Mouse (Mus musculus): ENCODE measurements at regions not wholly inside any gene's neighbourhood (a gene's known extent, or its start where the extent isn't known, plus 50 kb on each side); places are given as distances from the start of the nearest gene placed in this dataset.

GRCm38 (mm10) chr11:89932231-89932865, 70.3 kb downstream of the Pctp start:
- WGBS, result 59% methylated on average over 8 of the region's 8 CpGs
- Histone ChIP-seq H3K4me1 (ENCODE audit: control insufficient read depth, insufficient read depth, low read length) (no peaks in the 10 kb centered on the region), H3K4me2 (ENCODE audit: low read depth) (no peak overlapping the region), H3K36me3 (ENCODE audit: control insufficient read depth, insufficient read depth, low read length) (no peaks in the 10 kb centered on the region), H3K4me3 (ENCODE audit: low read depth, low read length) (no peak overlapping the region), H3K27ac (ENCODE audit: low read depth, low read length) (no peak overlapping the region), H3K9me3 (ENCODE audit: control insufficient read depth, low read length) (no peaks in the 10 kb centered on the region), H3K27me3 (ENCODE audit: control insufficient read depth, insufficient read depth, low read length) (no peaks in the 10 kb centered on the region), H3K9ac (ENCODE audit: low read length) (no peak overlapping the region)
- no peak for ATAC-seq (ENCODE audit: insufficient read depth, low FRiP score, low TSS enrichment)
- DNase-seq (ENCODE audit: low spot score), result no peak

GRCm38 (mm10) chr11:89929115-89929988, 73.3 kb downstream of the Pctp start:
- Histone ChIP-seq H3K4me1 (ENCODE audit: control insufficient read depth, insufficient read depth, low read length) (no peaks in the 10 kb centered on the region), H3K9ac (ENCODE audit: low read length) (no peak overlapping the region), H3K4me2 (ENCODE audit: low read depth) (no peak overlapping the region), H3K27me3 (ENCODE audit: control insufficient read depth, insufficient read depth, low read length) (no peaks in the 10 kb centered on the region), H3K27ac (ENCODE audit: low read depth, low read length) (no peak overlapping the region), H3K36me3 (ENCODE audit: control insufficient read depth, insufficient read depth, low read length) (no peaks in the 10 kb centered on the region), H3K4me3 (ENCODE audit: low read depth, low read length) (no peak overlapping the region), H3K9me3 (ENCODE audit: control insufficient read depth, low read length) (no peaks in the 10 kb centered on the region)
- no peak for DNase-seq (ENCODE audit: low spot score)
- 85% methylated on average over 12 of the region's 12 CpGs for WGBS
- no peak for ATAC-seq (ENCODE audit: insufficient read depth, low FRiP score, low TSS enrichment)

- no peaks in the 10 kb centered on the region for H3K4me1 ChIP-seq (ENCODE audit: control insufficient read depth, insufficient read depth, low read length)
- WGBS, result 82% methylated on average over 3 of the region's 3 CpGs
- no peak overlapping the region for H3K27ac ChIP-seq (ENCODE audit: low read depth, low read length)
- DNase-seq (ENCODE audit: low spot score) (no peak), ATAC-seq (ENCODE audit: insufficient read depth, low FRiP score, low TSS enrichment) (no peak)
- no peaks in the 10 kb centered on the region for H3K36me3 ChIP-seq (ENCODE audit: control insufficient read depth, insufficient read depth, low read length)
- no peaks in the 10 kb centered on the region for H3K9me3 ChIP-seq (ENCODE audit: control insufficient read depth, low read length)
- no peak overlapping the region for H3K4me2 ChIP-seq (ENCODE audit: low read depth)
- no peaks in the 10 kb centered on the region for H3K27me3 ChIP-seq (ENCODE audit: control insufficient read depth, insufficient read depth, low read length)
- no peak overlapping the region for H3K9ac ChIP-seq (ENCODE audit: low read length)
- no peak overlapping the region for H3K4me3 ChIP-seq (ENCODE audit: low read depth, low read length)
Measured at GRCm38 (mm10) chr11:89927483-89928156, 75.1 kb downstream of the Pctp start.

DNA sequence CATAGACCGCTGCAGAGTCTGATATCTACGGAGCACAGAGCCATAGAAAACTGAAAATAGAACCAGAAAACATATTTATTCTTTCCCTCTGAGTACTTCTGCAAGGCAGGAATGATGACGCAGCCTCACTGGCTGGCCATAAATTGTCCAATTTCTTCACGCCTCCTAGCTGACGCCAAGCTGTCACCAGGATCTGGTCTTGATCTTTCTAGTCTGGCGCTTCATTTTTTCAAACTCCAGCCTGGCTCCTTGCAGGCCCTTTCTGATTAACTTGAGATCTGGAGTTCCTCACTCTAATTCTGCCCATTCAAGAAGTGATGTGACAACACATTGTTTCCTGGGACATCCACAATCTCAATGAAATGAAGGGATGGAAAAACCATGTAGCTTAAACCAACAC, 80.1 kb downstream of the Pctp start:
- H3K4me3 ChIP-seq (ENCODE audit: low read depth, low read length), result no peak overlapping the region
- no peaks in the 10 kb centered on the region for H3K9me3 ChIP-seq (ENCODE audit: control insufficient read depth, low read length)
- no peak for DNase-seq (ENCODE audit: low spot score)
- no peak overlapping the region for H3K9ac ChIP-seq (ENCODE audit: low read length)
- ATAC-seq (ENCODE audit: insufficient read depth, low FRiP score, low TSS enrichment), result no peak
- H3K36me3 ChIP-seq (ENCODE audit: control insufficient read depth, insufficient read depth, low read length), result no peaks in the 10 kb centered on the region
- H3K27me3 ChIP-seq (ENCODE audit: control insufficient read depth, insufficient read depth, low read length), result no peaks in the 10 kb centered on the region
- H3K4me1 ChIP-seq (ENCODE audit: control insufficient read depth, insufficient read depth, low read length), result no peaks in the 10 kb centered on the region
- no peak overlapping the region for H3K27ac ChIP-seq (ENCODE audit: low read depth, low read length)
- WGBS, result 80% methylated on average over 6 of the region's 6 CpGs
- no peak overlapping the region for H3K4me2 ChIP-seq (ENCODE audit: low read depth)

GRCm38 (mm10) chr11:89921146-89921545, 81.5 kb downstream of the Pctp start:
- 68% methylated on average over 6 of the region's 6 CpGs for WGBS
- Histone ChIP-seq H3K9ac (ENCODE audit: low read length) (no peak overlapping the region), H3K27ac (ENCODE audit: low read depth, low read length) (no peak overlapping the region), H3K4me2 (ENCODE audit: low read depth) (no peak overlapping the region), H3K36me3 (ENCODE audit: control insufficient read depth, insufficient read depth, low read length) (no peaks in the 10 kb centered on the region), H3K9me3 (ENCODE audit: control insufficient read depth, low read length) (no peaks in the 10 kb centered on the region), H3K27me3 (ENCODE audit: control insufficient read depth, insufficient read depth, low read length) (no peaks in the 10 kb centered on the region), H3K4me1 (ENCODE audit: control insufficient read depth, insufficient read depth, low read length) (no peaks in the 10 kb centered on the region), H3K4me3 (ENCODE audit: low read depth, low read length) (no peak overlapping the region)
- ATAC-seq (ENCODE audit: insufficient read depth, low FRiP score, low TSS enrichment) (no peak), DNase-seq (ENCODE audit: low spot score) (peak; percentile 18)

DNA sequence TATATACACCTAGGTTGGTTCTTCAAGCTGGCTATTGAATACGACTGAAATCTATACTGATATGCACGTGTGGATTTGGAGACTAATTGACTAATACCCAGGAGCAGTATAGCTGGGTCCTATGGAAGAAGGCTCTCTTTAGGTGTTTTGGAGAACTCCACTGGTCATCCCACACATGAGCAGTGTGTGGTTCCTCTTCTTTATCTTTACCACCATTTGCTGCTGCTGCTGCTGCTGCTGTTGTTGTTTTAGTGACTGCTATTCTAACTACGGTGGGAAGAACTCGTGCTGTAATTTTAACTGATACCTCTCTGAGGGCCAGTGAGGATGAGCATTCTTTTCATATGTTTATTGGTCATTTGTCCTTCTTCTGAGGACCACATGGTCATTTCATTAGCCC, 86.9 kb downstream of the Pctp start:
- no peak overlapping the region for H3K4me2 ChIP-seq (ENCODE audit: low read depth)
- WGBS, result 77% methylated on average over 4 of the region's 4 CpGs
- H3K4me3 ChIP-seq (ENCODE audit: low read depth, low read length), result no peak overlapping the region
- H3K27me3 ChIP-seq (ENCODE audit: control insufficient read depth, insufficient read depth, low read length), result no peaks in the 10 kb centered on the region
- no peaks in the 10 kb centered on the region for H3K9me3 ChIP-seq (ENCODE audit: control insufficient read depth, low read length)
- no peak for ATAC-seq (ENCODE audit: insufficient read depth, low FRiP score, low TSS enrichment)
- no peak overlapping the region for H3K9ac ChIP-seq (ENCODE audit: low read length)
- no peak for DNase-seq (ENCODE audit: low spot score)
- no peaks in the 10 kb centered on the region for H3K36me3 ChIP-seq (ENCODE audit: control insufficient read depth, insufficient read depth, low read length)
- no peak overlapping the region for H3K27ac ChIP-seq (ENCODE audit: low read depth, low read length)
- H3K4me1 ChIP-seq (ENCODE audit: control insufficient read depth, insufficient read depth, low read length), result no peaks in the 10 kb centered on the region

GRCm38 (mm10) chr11:89914577-89914976, 88.1 kb downstream of the Pctp start:
- Histone ChIP-seq H3K27ac (ENCODE audit: low read depth, low read length) (no peak overlapping the region), H3K9ac (ENCODE audit: low read length) (no peak overlapping the region), H3K4me1 (ENCODE audit: control insufficient read depth, insufficient read depth, low read length) (no peaks in the 10 kb centered on the region), H3K4me2 (ENCODE audit: low read depth) (no peak overlapping the region), H3K4me3 (ENCODE audit: low read depth, low read length) (no peak overlapping the region), H3K9me3 (ENCODE audit: control insufficient read depth, low read length) (no peaks in the 10 kb centered on the region), H3K27me3 (ENCODE audit: control insufficient read depth, insufficient read depth, low read length) (no peaks in the 10 kb centered on the region), H3K36me3 (ENCODE audit: control insufficient read depth, insufficient read depth, low read length) (no peaks in the 10 kb centered on the region)
- 85% methylated on average over 2 of the region's 2 CpGs for WGBS
- DNase-seq (ENCODE audit: low spot score) (no peak), ATAC-seq (ENCODE audit: insufficient read depth, low FRiP score, low TSS enrichment) (no peak)

DNA sequence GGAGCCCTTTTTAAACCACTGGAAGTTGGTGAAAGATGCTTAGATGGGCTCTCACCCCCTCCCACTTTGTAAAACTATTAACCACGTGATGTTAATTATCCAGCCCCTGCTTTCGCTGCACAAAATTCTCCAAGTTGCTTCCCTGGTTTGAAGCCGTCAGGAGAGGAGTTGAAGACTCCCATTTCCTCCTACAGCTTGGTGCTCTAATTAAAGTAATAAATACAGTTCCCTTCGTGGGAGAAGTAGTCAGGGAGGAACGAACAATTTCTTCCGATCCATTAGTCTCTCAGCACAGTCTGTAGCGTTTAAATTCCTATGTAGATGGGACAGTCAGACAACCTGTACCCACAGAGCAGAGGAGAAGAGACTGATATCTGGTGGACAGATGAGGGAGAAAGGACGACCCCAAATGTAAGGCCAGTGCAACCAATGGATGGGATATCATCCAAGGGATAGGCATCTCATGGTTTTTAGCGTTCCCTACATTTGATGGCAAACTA, 101.4 kb downstream of the Pctp start:
- no peaks in the 10 kb centered on the region for H3K36me3 ChIP-seq (ENCODE audit: control insufficient read depth, insufficient read depth, low read length)
- no peak overlapping the region for H3K4me3 ChIP-seq (ENCODE audit: low read depth, low read length)
- H3K4me1 ChIP-seq (ENCODE audit: control insufficient read depth, insufficient read depth, low read length), result no peaks in the 10 kb centered on the region
- no peak for ATAC-seq (ENCODE audit: insufficient read depth, low FRiP score, low TSS enrichment)
- no peaks in the 10 kb centered on the region for H3K27me3 ChIP-seq (ENCODE audit: control insufficient read depth, insufficient read depth, low read length)
- H3K9me3 ChIP-seq (ENCODE audit: control insufficient read depth, low read length), result no peaks in the 10 kb centered on the region
- no peak for DNase-seq (ENCODE audit: low spot score)
- H3K9ac ChIP-seq (ENCODE audit: low read length), result no peak overlapping the region
- WGBS, result 73% methylated on average over 9 of the region's 9 CpGs
- no peak overlapping the region for H3K4me2 ChIP-seq (ENCODE audit: low read depth)
- H3K27ac ChIP-seq (ENCODE audit: low read depth, low read length), result no peak overlapping the region

Data from neural tube, embryonic 11.5 days (tissue).